Mouse (Mus musculus): Measurements from ENCODE around the gene Gm20388. TPM values are rescaled to one million over a fixed set of nuclear protein-coding genes. Genes with fewer than 3 reads are reported as not detected.
"Not testable (repeated sequence)": the region's sequence is repeated elsewhere in the genome, so short reads cannot be mapped to it uniquely, and the experiment has no call there.

The Gm20388 gene
- polyA plus RNA-seq, 1 experiment from 2014 or later, result 5.5 TPM

DNA sequence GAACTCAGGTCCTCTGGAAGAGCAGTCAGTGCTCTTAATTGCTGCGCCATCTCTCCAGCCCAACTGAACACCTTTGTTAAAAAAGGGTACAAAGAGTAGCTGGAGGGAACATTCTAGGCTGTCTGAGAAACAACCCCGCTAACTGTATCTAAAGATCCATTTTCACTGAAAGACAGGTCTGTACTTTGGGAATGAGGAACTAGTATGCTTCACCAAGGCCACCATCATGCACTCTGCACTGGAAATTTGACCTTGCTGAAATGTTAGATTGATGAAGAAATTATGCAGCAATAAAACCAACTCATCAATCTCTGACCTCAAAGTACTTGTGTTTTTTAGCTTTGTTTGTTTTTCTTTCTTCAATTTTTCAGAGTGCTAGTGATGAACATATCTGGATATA, 3113.6 kb downstream of the Gm20388 start:
- Histone ChIP-seq H3K4me2 (no peak overlapping the region), H3K4me3 (no peak overlapping the region), H3K27ac (no peak overlapping the region), H3K9me3 (no peaks in the 10 kb centered on the region), H3K9ac (no peak overlapping the region), H3K27me3 (no peaks in the 10 kb centered on the region), H3K36me3 (no peaks in the 10 kb centered on the region), H3K4me1 (peaks cover 30% of the 10 kb centered on the region)
- WGBS, result 93% methylated on average over 2 of the region's 2 CpGs
- ATAC-seq (ENCODE audit: borderline replicate concordance, extremely low read depth, low FRiP score, low TSS enrichment), result no peak

DNA sequence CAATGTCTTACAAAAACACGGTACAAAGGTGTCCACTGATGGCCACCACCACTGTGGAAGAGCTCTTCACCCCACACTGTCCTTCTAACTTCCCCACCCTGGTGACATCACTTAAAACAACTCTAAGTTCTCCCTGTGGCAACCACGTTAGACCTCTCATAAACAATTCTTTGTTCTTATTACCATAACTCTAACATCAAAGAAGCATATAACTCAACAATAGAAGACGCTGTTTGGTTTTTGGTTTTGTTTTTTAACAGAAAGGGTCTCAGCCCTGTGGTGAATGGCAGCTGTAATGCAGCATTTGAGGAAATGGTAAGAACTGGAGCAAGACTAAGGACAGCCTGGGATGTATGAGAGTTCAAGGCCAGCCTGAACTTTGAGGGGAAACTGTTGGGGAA, 3115.3 kb downstream of the Gm20388 start:
- H3K9me3 ChIP-seq, result no peaks in the 10 kb centered on the region
- H3K27ac ChIP-seq, result no peak overlapping the region
- peaks cover 24% of the 10 kb centered on the region for H3K4me1 ChIP-seq
- no peak overlapping the region for H3K9ac ChIP-seq
- no peak overlapping the region for H3K4me3 ChIP-seq
- H3K4me2 ChIP-seq, result no peak overlapping the region
- 74% methylated on average over 3 of the region's 3 CpGs for WGBS
- H3K27me3 ChIP-seq, result no peaks in the 10 kb centered on the region
- H3K36me3 ChIP-seq, result no peaks in the 10 kb centered on the region
- no peak for ATAC-seq (ENCODE audit: borderline replicate concordance, extremely low read depth, low FRiP score, low TSS enrichment)

DNA sequence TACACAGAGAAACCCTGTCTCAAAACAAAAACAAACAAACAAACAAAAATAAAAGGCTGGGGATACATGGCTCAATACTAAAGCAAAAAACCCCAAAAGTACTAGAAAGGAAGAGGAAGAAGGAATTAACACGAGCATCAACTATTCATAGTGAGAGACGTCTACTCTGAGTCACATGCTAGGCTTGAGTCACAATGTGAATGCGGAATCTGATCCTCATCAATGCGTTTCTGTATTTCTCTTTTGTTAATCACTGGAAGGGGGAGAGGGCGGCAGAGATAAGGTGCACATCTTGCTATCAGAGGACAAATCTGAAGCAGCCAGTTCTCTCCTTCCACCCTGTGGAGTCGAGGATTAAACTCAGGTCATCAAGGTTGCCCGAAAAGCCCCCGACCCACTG, 3117.1 kb downstream of the Gm20388 start:
- WGBS, result 92% methylated on average over 8 of the region's 8 CpGs
- no peak overlapping the region for H3K4me2 ChIP-seq
- H3K27ac ChIP-seq, result no peak overlapping the region
- no peak overlapping the region for H3K9ac ChIP-seq
- no peaks in the 10 kb centered on the region for H3K27me3 ChIP-seq
- H3K36me3 ChIP-seq, result no peaks in the 10 kb centered on the region
- ATAC-seq (ENCODE audit: borderline replicate concordance, extremely low read depth, low FRiP score, low TSS enrichment), result no peak
- no peaks in the 10 kb centered on the region for H3K9me3 ChIP-seq
- no peak overlapping the region for H3K4me3 ChIP-seq
- peaks cover 13% of the 10 kb centered on the region for H3K4me1 ChIP-seq

DNA sequence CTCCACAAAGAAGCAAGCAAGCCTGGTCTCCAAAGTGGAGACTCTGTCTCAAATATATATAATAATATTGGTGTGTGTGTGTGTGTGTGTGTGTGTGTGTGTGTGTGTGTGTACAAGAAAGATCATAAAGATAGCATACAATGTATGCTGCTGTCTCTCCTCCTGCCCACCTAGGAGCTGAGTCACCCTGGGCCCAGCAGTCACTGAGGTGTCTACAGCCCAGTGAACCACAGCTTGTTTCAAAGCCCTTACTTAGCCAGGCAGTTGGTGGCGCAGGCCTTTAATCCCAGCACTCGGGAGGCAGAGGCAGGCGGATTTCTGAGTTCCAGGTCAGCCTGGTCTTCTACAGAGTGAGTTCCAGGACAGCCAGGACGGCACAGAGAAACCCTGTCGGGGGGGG, 3119.4 kb downstream of the Gm20388 start:
- not testable (repeated sequence) for ATAC-seq (ENCODE audit: borderline replicate concordance, extremely low read depth, low FRiP score, low TSS enrichment); H3K27ac ChIP-seq; H3K9me3 ChIP-seq; H3K9ac ChIP-seq; H3K36me3 ChIP-seq; H3K4me2 ChIP-seq; H3K27me3 ChIP-seq; H3K4me3 ChIP-seq
- 70% methylated on average over 5 of the region's 5 CpGs for WGBS
- H3K4me1 ChIP-seq, result peaks cover 13% of the 10 kb centered on the region

DNA sequence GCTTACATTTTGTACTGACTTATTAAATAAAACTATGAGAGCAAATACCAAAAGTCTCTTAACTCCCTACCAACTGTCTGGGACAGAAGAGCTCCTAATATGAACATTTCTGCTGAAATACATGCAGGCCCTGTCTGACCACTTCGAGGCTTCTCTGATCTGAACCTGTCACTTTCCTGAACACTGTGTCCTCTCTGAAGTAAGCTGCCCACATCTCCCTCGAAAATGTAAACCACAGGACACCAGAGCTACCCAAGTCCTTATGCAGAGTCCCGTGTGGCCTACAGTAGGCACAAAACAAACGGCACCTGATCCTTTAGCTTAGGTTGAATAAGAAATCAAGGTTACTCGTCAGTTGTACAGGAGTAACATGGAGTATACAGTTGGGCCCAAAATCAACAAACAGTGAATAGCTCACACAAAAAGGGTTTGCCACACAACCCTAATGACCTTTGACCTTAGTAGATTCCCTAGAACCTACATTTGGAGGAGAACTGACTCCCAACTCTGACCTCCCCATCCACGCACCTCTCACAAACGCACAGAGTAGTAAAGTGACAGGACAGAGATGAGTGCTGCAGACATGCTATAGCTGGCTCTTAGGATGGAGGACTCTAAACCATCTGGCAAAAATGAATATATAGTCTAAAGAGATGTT, 3120.8 kb downstream of the Gm20388 start:
- no peak overlapping the region for H3K9ac ChIP-seq
- no peak overlapping the region for H3K4me3 ChIP-seq
- 0 out of 2 replicates have a peak, but pooled peaks cover 3% of the 10 kb centered on the region for H3K4me1 ChIP-seq
- no peak for ATAC-seq (ENCODE audit: borderline replicate concordance, extremely low read depth, low FRiP score, low TSS enrichment)
- no peak overlapping the region for H3K4me2 ChIP-seq
- no peaks in the 10 kb centered on the region for H3K36me3 ChIP-seq
- no peak overlapping the region for H3K27ac ChIP-seq
- 62% methylated on average over 7 of the region's 7 CpGs for WGBS
- no peaks in the 10 kb centered on the region for H3K9me3 ChIP-seq
- no peaks in the 10 kb centered on the region for H3K27me3 ChIP-seq

DNA sequence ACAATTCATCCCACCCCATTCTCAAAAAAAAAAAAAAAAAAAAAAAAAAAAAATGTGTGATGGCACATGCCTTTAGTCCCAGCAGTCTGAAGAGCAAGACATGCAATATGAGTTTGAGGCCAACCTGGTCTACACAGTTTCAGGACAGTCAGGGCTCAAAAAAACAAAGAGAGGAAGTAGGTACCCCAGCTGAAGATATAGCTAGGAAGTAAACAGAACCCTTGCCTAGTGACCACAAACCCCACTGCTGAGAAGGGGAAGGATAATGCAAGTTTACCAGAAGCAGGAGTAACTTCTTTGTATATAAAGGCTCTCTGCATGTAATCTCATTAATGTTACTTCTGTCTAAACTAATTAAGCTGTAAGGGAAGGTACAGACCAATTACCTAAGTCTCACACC, 3122.1 kb downstream of the Gm20388 start:
- no peak for ATAC-seq (ENCODE audit: borderline replicate concordance, extremely low read depth, low FRiP score, low TSS enrichment)
- H3K4me1 ChIP-seq, result peaks cover 12% of the 10 kb centered on the region
- H3K9ac ChIP-seq, result no peak overlapping the region

DNA sequence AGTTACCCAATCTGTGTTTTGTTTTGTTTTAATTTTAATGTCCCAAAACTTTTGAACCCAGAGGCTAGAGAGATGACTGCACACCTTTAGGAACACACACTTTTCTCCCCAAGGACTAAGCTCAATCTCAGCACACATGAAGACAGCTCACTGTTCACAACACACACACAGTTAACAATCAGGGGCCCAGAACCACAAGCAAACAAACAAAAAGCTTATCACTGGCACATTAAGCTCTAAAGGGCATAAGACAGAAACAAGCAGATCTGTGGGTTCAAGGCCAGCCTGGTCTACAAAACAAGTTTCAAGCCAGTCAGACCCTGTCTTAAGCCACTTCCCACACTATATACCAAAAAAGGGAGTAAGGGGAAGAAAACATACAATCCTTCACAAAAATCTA, 3122.8 kb downstream of the Gm20388 start:
- Histone ChIP-seq H3K4me1 (peaks cover 14% of the 10 kb centered on the region), H3K9ac (no peak overlapping the region), H3K9me3 (no peaks in the 10 kb centered on the region), H3K4me3 (no peak overlapping the region), H3K4me2 (no peak overlapping the region), H3K36me3 (no peaks in the 10 kb centered on the region), H3K27ac (no peak overlapping the region), H3K27me3 (no peaks in the 10 kb centered on the region)
- no peak for ATAC-seq (ENCODE audit: borderline replicate concordance, extremely low read depth, low FRiP score, low TSS enrichment)

More for the DNA sequence above, 3122.1 kb downstream of the Gm20388 start:
- H3K4me3 ChIP-seq, result no peak overlapping the region
- no peaks in the 10 kb centered on the region for H3K36me3 ChIP-seq
- no peaks in the 10 kb centered on the region for H3K27me3 ChIP-seq
- H3K9me3 ChIP-seq, result no peaks in the 10 kb centered on the region
- no peak overlapping the region for H3K27ac ChIP-seq
- H3K4me2 ChIP-seq, result no peak overlapping the region

DNA sequence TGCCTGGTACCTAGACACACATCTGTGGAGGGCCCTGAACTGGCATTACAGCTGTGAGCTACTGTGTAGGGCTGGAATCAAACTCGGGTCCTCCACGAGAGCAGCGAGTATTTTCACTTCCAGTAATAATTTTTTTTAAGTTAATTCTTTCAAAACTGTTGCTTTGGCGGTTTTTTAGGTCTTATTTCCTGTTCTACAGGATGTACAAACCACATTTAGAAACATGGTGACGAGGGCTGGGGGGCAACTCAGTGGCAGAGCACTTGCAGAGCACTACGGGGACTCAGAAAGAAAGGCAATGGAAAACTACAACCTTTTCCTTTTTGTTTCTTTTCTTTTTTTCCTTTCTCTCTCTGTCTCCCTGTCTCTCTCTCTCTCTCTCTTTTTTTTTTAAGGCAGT, 3123.5 kb downstream of the Gm20388 start:
- WGBS, result 75% methylated on average over 6 of the region's 6 CpGs
- Histone ChIP-seq H3K9me3 (no peaks in the 10 kb centered on the region), H3K27ac (no peak overlapping the region)

DNA sequence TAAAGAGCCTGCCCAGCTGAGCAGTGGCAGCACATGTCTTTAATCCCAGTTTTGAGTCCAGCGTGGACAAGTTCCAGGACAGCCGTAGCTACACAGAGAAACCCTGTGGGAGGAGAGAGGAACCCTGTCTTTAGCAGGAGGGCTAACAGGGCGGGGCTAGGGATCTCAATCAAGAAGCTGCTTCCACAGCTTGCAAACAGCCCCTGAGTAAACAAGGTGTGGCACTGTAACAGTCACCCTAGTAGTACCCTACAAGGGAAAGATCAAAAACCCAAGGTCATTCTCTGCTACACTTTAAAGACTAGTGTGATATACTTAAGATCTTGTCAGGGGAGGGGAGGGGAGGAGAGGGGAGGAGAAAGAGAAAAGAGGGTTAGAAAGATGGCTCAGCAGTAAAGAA, 3126.3 kb downstream of the Gm20388 start:
- Histone ChIP-seq H3K4me3 (no peak overlapping the region), H3K27ac (no peak overlapping the region), H3K36me3 (no peaks in the 10 kb centered on the region), H3K4me2 (no peak overlapping the region), H3K9ac (no peak overlapping the region), H3K27me3 (no peaks in the 10 kb centered on the region), H3K4me1 (peaks cover 34% of the 10 kb centered on the region), H3K9me3 (no peaks in the 10 kb centered on the region)
- ATAC-seq (ENCODE audit: borderline replicate concordance, extremely low read depth, low FRiP score, low TSS enrichment), result no peak
- 61% methylated on average over 3 of the region's 3 CpGs for WGBS

More for the DNA sequence above, 3123.5 kb downstream of the Gm20388 start:
- no peak overlapping the region for H3K9ac ChIP-seq
- no peaks in the 10 kb centered on the region for H3K27me3 ChIP-seq
- no peak overlapping the region for H3K4me2 ChIP-seq
- H3K36me3 ChIP-seq, result no peaks in the 10 kb centered on the region
- no peak for ATAC-seq (ENCODE audit: borderline replicate concordance, extremely low read depth, low FRiP score, low TSS enrichment)
- peaks cover 17% of the 10 kb centered on the region for H3K4me1 ChIP-seq
- no peak overlapping the region for H3K4me3 ChIP-seq

DNA sequence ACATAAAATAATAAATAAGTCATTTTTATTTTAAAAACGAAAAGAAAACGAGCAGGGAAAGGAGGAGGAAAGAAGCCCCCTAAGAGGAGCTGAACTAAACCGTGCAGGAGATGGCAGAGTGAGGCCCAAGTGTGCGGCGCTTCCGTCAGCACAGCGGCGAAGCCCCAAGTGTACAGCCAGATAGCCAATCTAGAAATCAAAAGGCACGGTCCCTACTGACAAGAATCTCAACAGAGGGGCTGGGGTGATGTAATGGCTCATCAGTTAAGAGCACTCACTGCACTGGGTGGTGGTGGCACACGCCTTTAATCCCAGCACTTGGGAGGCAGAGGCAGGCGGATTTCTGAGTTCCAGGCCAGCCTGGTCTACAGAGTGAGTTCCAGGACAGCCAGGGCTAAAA, 3126.8 kb downstream of the Gm20388 start:
- ATAC-seq (ENCODE audit: borderline replicate concordance, extremely low read depth, low FRiP score, low TSS enrichment), result no peak
- H3K4me2 ChIP-seq, result no peak overlapping the region
- H3K4me3 ChIP-seq, result no peak overlapping the region
- H3K36me3 ChIP-seq, result no peaks in the 10 kb centered on the region
- no peaks in the 10 kb centered on the region for H3K9me3 ChIP-seq
- H3K27me3 ChIP-seq, result no peaks in the 10 kb centered on the region
- 77% methylated on average over 11 of the region's 11 CpGs for WGBS
- H3K9ac ChIP-seq, result no peak overlapping the region
- H3K4me1 ChIP-seq, result peaks cover 34% of the 10 kb centered on the region
- H3K27ac ChIP-seq, result no peak overlapping the region

DNA sequence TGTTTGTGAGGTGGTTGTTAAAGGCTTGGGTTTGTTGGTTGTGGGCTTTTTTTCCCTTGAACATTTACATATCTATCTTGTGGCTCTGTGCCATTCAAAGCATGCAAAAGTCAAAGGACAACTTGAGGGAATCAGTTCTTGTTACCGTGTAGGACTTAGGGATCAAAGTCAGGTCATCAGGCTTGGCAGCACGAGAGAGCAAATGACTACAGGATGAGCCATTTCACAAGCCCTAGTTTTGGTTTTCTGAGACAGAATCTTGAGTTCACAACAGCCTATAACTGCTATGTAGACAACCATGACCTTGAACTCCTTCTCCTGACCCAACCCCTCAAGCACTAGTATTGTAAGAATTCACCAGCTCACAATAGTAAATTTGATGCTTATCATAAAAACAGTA, 3127.7 kb downstream of the Gm20388 start:
- Histone ChIP-seq H3K27ac (no peak overlapping the region), H3K9ac (no peak overlapping the region), H3K36me3 (no peaks in the 10 kb centered on the region), H3K27me3 (no peaks in the 10 kb centered on the region), H3K4me2 (no peak overlapping the region), H3K4me1 (peaks cover 36% of the 10 kb centered on the region), H3K9me3 (no peaks in the 10 kb centered on the region), H3K4me3 (no peak overlapping the region)
- WGBS, result 43% methylated on average over 2 of the region's 2 CpGs
- no peak for ATAC-seq (ENCODE audit: borderline replicate concordance, extremely low read depth, low FRiP score, low TSS enrichment)

DNA sequence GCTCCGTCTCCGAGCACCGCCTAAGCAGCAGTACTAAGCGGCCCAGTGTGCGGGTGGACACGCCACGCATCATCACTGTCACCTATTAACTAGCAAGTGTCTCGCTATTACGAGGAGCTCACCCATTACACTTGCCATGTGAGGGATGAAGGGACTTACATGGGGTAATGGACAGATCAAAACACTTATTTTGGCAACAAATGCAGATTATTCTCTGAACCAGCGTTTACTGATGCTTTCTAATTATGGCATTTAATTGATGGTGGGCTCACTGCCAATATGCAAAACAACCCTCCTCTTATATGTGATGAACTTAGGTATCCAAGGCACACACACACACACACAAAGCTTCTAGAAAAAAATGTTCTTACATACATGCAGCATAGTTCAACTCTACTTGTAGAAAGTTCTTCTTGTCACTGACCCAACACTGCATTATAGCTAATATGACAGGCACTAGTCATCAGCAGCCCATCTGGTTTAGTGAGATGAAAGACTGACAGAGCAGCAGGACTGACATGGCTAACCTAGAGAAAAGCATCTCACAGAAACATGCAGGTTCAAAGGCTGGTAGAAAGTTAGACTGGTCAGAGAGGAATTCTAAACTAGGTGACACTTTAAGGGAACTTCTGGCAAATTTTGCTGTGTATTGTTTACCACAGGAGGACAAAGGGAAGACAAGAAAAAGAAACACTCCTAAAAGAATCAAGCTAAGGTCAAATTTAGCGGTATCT, 3128.9 kb downstream of the Gm20388 start:
- 63% methylated on average over 11 of the region's 11 CpGs for WGBS
- H3K4me2 ChIP-seq, result peak overlapping the region; percentile 75
- no peaks in the 10 kb centered on the region for H3K9me3 ChIP-seq
- H3K9ac ChIP-seq, result no peak overlapping the region
- 0 out of 2 replicates have a peak overlapping the region, but pooled peaks have one; percentile 99 for H3K4me3 ChIP-seq
- peaks cover 41% of the 10 kb centered on the region for H3K4me1 ChIP-seq
- H3K36me3 ChIP-seq, result no peaks in the 10 kb centered on the region
- ATAC-seq (ENCODE audit: borderline replicate concordance, extremely low read depth, low FRiP score, low TSS enrichment), result no peak
- H3K27me3 ChIP-seq, result no peaks in the 10 kb centered on the region
- no peak overlapping the region for H3K27ac ChIP-seq

All from lung, embryonic 15.5 days (tissue).